Mouse (Mus musculus): ENCODE measurements around the gene Myl7. TPM values are rescaled to one million over a fixed set of nuclear protein-coding genes. Genes with fewer than 3 reads are reported as not detected.

Gene Myl7
- polyA plus RNA-seq, 2 experiments = 0.36 to 0.92 TPM

GRCm38 (mm10) chr11:5913256-5913655, 14.7 kb upstream of the Myl7 start:
- no peak overlapping the region for H3K27ac ChIP-seq (replicated peaks; ENCODE audit: low read depth, low read length)
- H3K9ac ChIP-seq (ENCODE audit: low read depth, low read length, severe bottlenecking) = no peak overlapping the region
- TF ChIP-seq POLR2A (IDR thresholded peaks at IDR 0.05; ENCODE audit: borderline replicate concordance, extremely low read depth, insufficient read depth, insufficient read length) = no peak
- H3K4me1 ChIP-seq (ENCODE audit: control insufficient read depth, insufficient read depth, low read length) = peaks cover 5% of the 10 kb centered on the region; the same call in 1 of the 2 replicates
- H3K27me3 ChIP-seq (ENCODE audit: control insufficient read depth, insufficient read depth, low read length) = no peaks in the 10 kb centered on the region
- DNase-seq (ENCODE audit: low spot score) = no peak
- WGBS = 54% methylated on average over 8 of the region's 8 CpGs
- no peak overlapping the region for H3K4me3 ChIP-seq (replicated peaks; ENCODE audit: low read length)
- H3K9me3 ChIP-seq (ENCODE audit: control insufficient read depth, low read length) = no peaks in the 10 kb centered on the region
- no peaks in the 10 kb centered on the region for H3K36me3 ChIP-seq (ENCODE audit: control insufficient read depth, insufficient read depth, low read length)
- no peak for ATAC-seq (ENCODE audit: low FRiP score, low read depth)
- H3K4me2 ChIP-seq (replicated peaks; ENCODE audit: low read depth, low read length, severe bottlenecking) = no peak overlapping the region

GRCm38 (mm10) chr11:5912635-5913034, 14.1 kb upstream of the Myl7 start:
- peaks cover 5% of the 10 kb centered on the region; the same call in 1 of the 2 replicates for H3K4me1 ChIP-seq (ENCODE audit: control insufficient read depth, insufficient read depth, low read length)
- DNase-seq (ENCODE audit: low spot score) (peak; percentile 72), ATAC-seq (ENCODE audit: low FRiP score, low read depth) (peak; percentile 47; the same call in 1 of the 2 replicates)
- H3K27me3 ChIP-seq (ENCODE audit: control insufficient read depth, insufficient read depth, low read length) = no peaks in the 10 kb centered on the region
- no peak for TF ChIP-seq POLR2A (IDR thresholded peaks at IDR 0.05; ENCODE audit: borderline replicate concordance, extremely low read depth, insufficient read depth, insufficient read length)
- H3K4me2 ChIP-seq (replicated peaks; ENCODE audit: low read depth, low read length, severe bottlenecking) = no peak overlapping the region
- no peaks in the 10 kb centered on the region for H3K36me3 ChIP-seq (ENCODE audit: control insufficient read depth, insufficient read depth, low read length)
- H3K27ac ChIP-seq (replicated peaks; ENCODE audit: low read depth, low read length) = no peak overlapping the region
- H3K9ac ChIP-seq (ENCODE audit: low read depth, low read length, severe bottlenecking) = no peak overlapping the region
- no peaks in the 10 kb centered on the region for H3K9me3 ChIP-seq (ENCODE audit: control insufficient read depth, low read length)
- H3K4me3 ChIP-seq (replicated peaks; ENCODE audit: low read length) = no peak overlapping the region
- WGBS = 23% methylated on average over 5 of the region's 5 CpGs

GRCm38 (mm10) chr11:5908642-5909041, 10.1 kb upstream of the Myl7 start:
- ATAC-seq (ENCODE audit: low FRiP score, low read depth) (no peak), DNase-seq (ENCODE audit: low spot score) (no peak)
- Histone ChIP-seq H3K9me3 (ENCODE audit: control insufficient read depth, low read length) (no peaks in the 10 kb centered on the region), H3K36me3 (ENCODE audit: control insufficient read depth, insufficient read depth, low read length) (no peaks in the 10 kb centered on the region), H3K4me3 (replicated peaks; ENCODE audit: low read length) (no peak overlapping the region), H3K9ac (ENCODE audit: low read depth, low read length, severe bottlenecking) (no peak overlapping the region), H3K27ac (replicated peaks; ENCODE audit: low read depth, low read length) (no peak overlapping the region), H3K4me2 (replicated peaks; ENCODE audit: low read depth, low read length, severe bottlenecking) (no peak overlapping the region), H3K4me1 (ENCODE audit: control insufficient read depth, insufficient read depth, low read length) (peaks cover 5% of the 10 kb centered on the region; the same call in 1 of the 2 replicates), H3K27me3 (ENCODE audit: control insufficient read depth, insufficient read depth, low read length) (no peaks in the 10 kb centered on the region)
- no peak for TF ChIP-seq POLR2A (IDR thresholded peaks at IDR 0.05; ENCODE audit: borderline replicate concordance, extremely low read depth, insufficient read depth, insufficient read length)
- WGBS = 69% methylated on average over 4 of the region's 4 CpGs

- Histone ChIP-seq H3K4me3 (replicated peaks; ENCODE audit: low read length) (no peak overlapping the region), H3K4me1 (ENCODE audit: control insufficient read depth, insufficient read depth, low read length) (peaks cover 8% of the 10 kb centered on the region; the same call in 1 of the 2 replicates), H3K9ac (ENCODE audit: low read depth, low read length, severe bottlenecking) (no peak overlapping the region), H3K27ac (replicated peaks; ENCODE audit: low read depth, low read length) (no peak overlapping the region), H3K9me3 (ENCODE audit: control insufficient read depth, low read length) (no peaks in the 10 kb centered on the region), H3K36me3 (ENCODE audit: control insufficient read depth, insufficient read depth, low read length) (no peaks in the 10 kb centered on the region), H3K4me2 (replicated peaks; ENCODE audit: low read depth, low read length, severe bottlenecking) (no peak overlapping the region), H3K27me3 (ENCODE audit: control insufficient read depth, insufficient read depth, low read length) (no peaks in the 10 kb centered on the region)
- 62% methylated on average over 5 of the region's 5 CpGs for WGBS
- no peak for DNase-seq (ENCODE audit: low spot score)
- ATAC-seq (ENCODE audit: low FRiP score, low read depth) = no peak
- no peak for TF ChIP-seq POLR2A (IDR thresholded peaks at IDR 0.05; ENCODE audit: borderline replicate concordance, extremely low read depth, insufficient read depth, insufficient read length)
Measured at GRCm38 (mm10) chr11:5907096-5907495, 8.5 kb upstream of the Myl7 start.

GRCm38 (mm10) chr11:5905778-5906518, 7.4 kb upstream of the Myl7 start:
- TF ChIP-seq POLR2A (IDR thresholded peaks at IDR 0.05; ENCODE audit: borderline replicate concordance, extremely low read depth, insufficient read depth, insufficient read length) = no peak
- Histone ChIP-seq H3K9me3 (ENCODE audit: control insufficient read depth, low read length) (no peaks in the 10 kb centered on the region), H3K36me3 (ENCODE audit: control insufficient read depth, insufficient read depth, low read length) (no peaks in the 10 kb centered on the region), H3K4me3 (replicated peaks; ENCODE audit: low read length) (no peak overlapping the region), H3K4me2 (replicated peaks; ENCODE audit: low read depth, low read length, severe bottlenecking) (no peak overlapping the region), H3K27me3 (ENCODE audit: control insufficient read depth, insufficient read depth, low read length) (no peaks in the 10 kb centered on the region), H3K9ac (ENCODE audit: low read depth, low read length, severe bottlenecking) (no peak overlapping the region), H3K4me1 (ENCODE audit: control insufficient read depth, insufficient read depth, low read length) (peaks cover 15% of the 10 kb centered on the region), H3K27ac (replicated peaks; ENCODE audit: low read depth, low read length) (no peak overlapping the region)
- WGBS = 80% methylated on average over 10 of the region's 10 CpGs
- no peak for DNase-seq (ENCODE audit: low spot score)
- ATAC-seq (ENCODE audit: low FRiP score, low read depth) = no peak

Data from limb, embryonic 14.5 days (tissue).